Mouse (Mus musculus) liver, embryonic 14.5 days (tissue): ENCODE measurements around the gene C1qtnf6. TPM values are rescaled to one million over a fixed set of nuclear protein-coding genes. Genes with fewer than 3 reads are reported as not detected.

Experiments
- ATAC-seq: fragments of 200-750 bp; cut with Nextera tagmentation; 2 replicates; pipeline ENCODE4 v1.8.0; 2017; ENCODE audit warnings: moderate number of reproducible peaks, mild to moderate bottlenecking, moderate library complexity; ENCODE audit not compliant: insufficient read depth
- DNase-seq, 3 experiments: peaks; one replicate each; pipeline ENCODE4 v3.0.0-alpha.2; 2012 to 2013; ENCODE audit warnings: low read depth in 3 of 3, low spot score in 3 of 3
- H3K27ac ChIP-seq: fragments of 300-500 bp; sonication (generic); 2 replicates; pipeline ENCODE4 v1.5.1; 2014; ENCODE audit warnings: moderate library complexity, mild to moderate bottlenecking, control low read depth, inconsistent platforms
- H3K27me3 ChIP-seq: fragments of 300-500 bp; sonication (generic); 2 replicates; pipeline ENCODE4 v1.6.1; 2014; ENCODE audit warnings: mild to moderate bottlenecking, low read length, moderate library complexity; ENCODE audit not compliant: control insufficient read depth, insufficient read depth
- H3K36me3 ChIP-seq: fragments of 300-500 bp; sonication (generic); replicated peaks from 2 replicates; pipeline ENCODE4 v1.6.1; 2014; ENCODE audit warnings: low read depth; ENCODE audit not compliant: control insufficient read depth, insufficient read depth
- H3K4me1 ChIP-seq, 2 experiments: fragments of 200-500 bp in 1 of 2; fragments of 300-500 bp in 1 of 2; sonication (generic) in 1 of 2; replicated peaks; 2 replicates each; pipeline ENCODE4 v1.6.1; 2012 to 2014; ENCODE audit warnings: antibody characterized with exemption in 1 of 2, inconsistent platforms in 1 of 2, low read length in 1 of 2; ENCODE audit not compliant: control insufficient read depth in 2 of 2, insufficient read depth in 2 of 2
- H3K4me2 ChIP-seq: fragments of 300-500 bp; sonication (generic); 2 replicates; pipeline ENCODE4 v1.6.1; 2014; ENCODE audit warnings: low read depth, mild to moderate bottlenecking, control low read depth, moderate library complexity
- H3K4me3 ChIP-seq, 2 experiments: fragments of 200-500 bp in 1 of 2; fragments of 300-500 bp in 1 of 2; sonication (generic) in 1 of 2; 2 replicates each; pipeline ENCODE4 v1.5.1; 2012 to 2014; ENCODE audit warnings: low read depth in 2 of 2, low read length in 2 of 2, mild to moderate bottlenecking in 2 of 2, control low read depth in 1 of 2, inconsistent platforms in 1 of 2, moderate library complexity in 1 of 2; ENCODE audit not compliant: insufficient read depth in 1 of 2
- H3K9ac ChIP-seq: fragments of 300-500 bp; sonication (generic); replicated peaks from 2 replicates; pipeline ENCODE4 v1.6.1; 2014; ENCODE audit warnings: mild to moderate bottlenecking, control low read depth, moderate library complexity
- H3K9me3 ChIP-seq: fragments of 300-500 bp; sonication (generic); 2 replicates; pipeline ENCODE4 v1.6.1; 2016; ENCODE audit warnings: low read length, mixed read lengths; ENCODE audit not compliant: control insufficient read depth
- CTCF ChIP-seq: IDR thresholded peaks from 2 replicates; pipeline ENCODE4 v1.5.1; 2016; ENCODE audit warnings: antibody characterized with exemption, low read depth, control low read depth
- EP300 ChIP-seq: IDR thresholded peaks from 2 replicates; pipeline ENCODE4 v1.6.1; 2016; ENCODE audit warnings: antibody characterized with exemption, low read depth
- WGBS: fragments of 180-500 bp; shearing (Covaris S2); extraction: QIAGEN DNeasy Blood & Tissue Kit; methylation state at CpG from one replicate; pipeline ENCODE4 v1.1.7; 2014; ENCODE audit not compliant: insufficient replicate concordance; 5-methylcytosine and 5-hydroxymethylcytosine counted together
- polyA plus RNA-seq, 2 experiments: library from polyadenylated mRNA; depleted of rRNA in 1 of 2; stranded (reverse) in 1 of 2; unstranded in 1 of 2; fragments of >200 nt; fragmentation: Nextera tagmentation in 1 of 2; extraction: Ambion mirVana in 1 of 2; gene quantifications; 2 replicates each; pipeline versions ENCODE4 v1.2.1 to v1.2.3; 2012 to 2014

The C1qtnf6 gene
- polyA plus RNA-seq, 2 experiments, result 4.6 to 5.0 TPM

DNA sequence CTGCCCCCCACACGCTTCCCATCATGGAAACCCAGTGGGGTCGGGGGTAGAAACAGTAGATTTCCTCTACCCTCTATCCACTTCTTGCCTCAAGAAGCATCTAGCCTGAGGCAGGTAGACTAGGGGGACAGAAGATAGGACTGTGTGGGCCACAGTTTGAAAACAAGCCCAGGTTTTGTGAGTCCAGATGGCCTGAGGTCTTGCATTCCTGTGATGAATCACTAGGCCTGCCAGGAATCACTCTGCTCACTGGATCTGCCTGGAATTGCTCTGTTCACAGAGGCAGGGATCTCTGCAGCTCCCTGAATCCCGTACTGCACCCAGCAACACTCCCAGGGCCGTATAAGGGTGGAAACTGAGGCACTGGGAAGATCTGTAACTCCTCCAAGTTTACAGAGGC, 47.9 kb downstream of the C1qtnf6 start:
- H3K4me3 ChIP-seq, result no peak overlapping the region
- no peaks in the 10 kb centered on the region for H3K9me3 ChIP-seq
- H3K27ac ChIP-seq, result no peak overlapping the region
- DNase-seq, result no peak
- 0 out of 4 replicates have a peak, but pooled peaks cover 0 to 2% of the 10 kb centered on the region in 2 experiments for H3K4me1 ChIP-seq
- TF ChIP-seq EP300 (no peak), CTCF (no peak)
- no peak overlapping the region for H3K9ac ChIP-seq
- no peak for ATAC-seq
- no peak overlapping the region for H3K4me2 ChIP-seq
- 47% methylated on average over 4 of the region's 4 CpGs for WGBS
- no peaks in the 10 kb centered on the region for H3K27me3 ChIP-seq
- H3K36me3 ChIP-seq, result no peaks in the 10 kb centered on the region

DNA sequence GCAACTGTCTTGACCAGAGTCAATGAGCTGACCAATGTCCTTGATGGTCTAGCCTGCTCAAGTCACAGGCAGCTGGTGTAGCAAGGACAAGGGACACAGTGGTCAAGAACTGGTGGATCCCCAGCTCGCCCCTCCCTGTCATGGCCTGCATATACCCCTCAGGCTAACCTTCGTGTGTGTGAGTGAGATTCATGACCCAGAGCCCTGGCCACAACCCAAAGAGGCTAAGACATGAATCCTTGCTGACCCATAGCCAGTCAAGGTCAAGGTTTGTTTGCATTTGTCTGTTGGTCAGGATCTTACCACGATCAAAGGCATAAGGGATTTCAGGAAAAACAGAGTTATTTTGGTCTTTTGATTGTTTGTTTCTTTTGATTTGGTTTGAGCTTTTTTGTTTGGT, 48.7 kb downstream of the C1qtnf6 start:
- Histone ChIP-seq H3K9ac (no peak overlapping the region), H3K9me3 (no peaks in the 10 kb centered on the region), H3K4me2 (no peak overlapping the region), H3K27me3 (no peaks in the 10 kb centered on the region), H3K36me3 (no peaks in the 10 kb centered on the region), H3K4me3 (no peak overlapping the region), H3K4me1 (0 out of 4 replicates have a peak, but pooled peaks cover 0 to 2% of the 10 kb centered on the region in 2 experiments), H3K27ac (no peak overlapping the region)
- WGBS, result 41% methylated on average over 3 of the region's 3 CpGs
- no peak for ATAC-seq
- DNase-seq, result no peak
- TF ChIP-seq EP300 (no peak), CTCF (no peak)

DNA sequence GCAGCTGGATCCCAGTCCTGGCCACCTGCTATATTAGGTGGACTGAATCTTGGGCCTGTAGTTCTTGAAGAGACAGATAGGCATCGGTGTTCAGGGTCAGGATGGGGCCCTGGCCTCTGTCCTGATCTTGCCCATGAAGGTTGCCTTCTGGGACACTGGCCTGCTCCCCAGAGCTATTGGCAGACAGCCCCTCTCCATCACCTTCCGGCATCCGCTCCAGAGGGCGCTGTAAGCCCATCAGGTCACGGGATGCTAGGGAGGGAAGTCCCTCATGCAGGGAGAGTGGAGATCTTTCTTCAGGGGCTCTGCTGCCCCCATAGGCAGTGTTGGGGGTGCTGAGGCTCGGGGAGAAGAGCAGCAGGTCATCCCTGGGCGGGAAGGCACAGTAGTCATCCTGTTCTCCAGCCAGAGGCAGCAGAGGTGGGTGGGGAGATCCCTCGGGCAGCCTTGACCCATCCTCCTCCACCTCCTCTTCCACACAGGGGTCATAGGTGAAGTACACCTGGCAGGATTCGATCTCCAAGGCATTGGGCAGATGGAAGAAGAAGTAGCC, 49.7 kb downstream of the C1qtnf6 start:
- no peak overlapping the region for H3K27ac ChIP-seq
- ATAC-seq (no peak), DNase-seq (no peak)
- H3K4me3 ChIP-seq, result no peak overlapping the region
- no peak overlapping the region for H3K9ac ChIP-seq
- H3K27me3 ChIP-seq, result no peaks in the 10 kb centered on the region
- H3K36me3 ChIP-seq, result no peaks in the 10 kb centered on the region
- 0 out of 4 replicates have a peak, but pooled peaks cover 0 to 2% of the 10 kb centered on the region in 2 experiments for H3K4me1 ChIP-seq
- no peaks in the 10 kb centered on the region for H3K9me3 ChIP-seq
- H3K4me2 ChIP-seq, result no peak overlapping the region
- 41% methylated on average over 9 of the region's 9 CpGs for WGBS
- no peak for TF ChIP-seq EP300
- peak; percentile 48 for TF ChIP-seq CTCF

DNA sequence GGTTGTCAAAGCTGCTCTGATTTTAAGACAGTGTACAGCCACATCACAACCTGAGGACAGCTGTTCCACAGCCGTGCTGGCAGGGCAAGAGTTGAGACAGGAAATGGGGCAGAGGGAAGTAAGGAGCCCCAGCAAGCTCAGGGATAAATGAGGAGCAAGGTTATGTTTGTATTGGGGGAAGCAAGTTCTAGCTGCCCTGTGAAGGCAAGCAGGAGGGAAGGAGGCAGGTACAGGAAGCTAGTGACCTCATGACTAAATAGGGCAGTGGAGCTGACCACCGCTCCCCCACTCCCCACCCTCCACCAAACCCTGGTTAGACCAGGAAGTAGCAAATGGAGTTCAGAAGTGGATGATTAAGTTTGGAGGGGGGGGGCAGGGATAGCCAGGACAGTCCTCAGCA, 50.2 kb downstream of the C1qtnf6 start:
- 25% methylated on average over 2 of the region's 2 CpGs for WGBS
- no peak for DNase-seq
- H3K9me3 ChIP-seq, result no peaks in the 10 kb centered on the region
- H3K4me1 ChIP-seq, result 0 out of 4 replicates have a peak, but pooled peaks cover 0 to 2% of the 10 kb centered on the region in 2 experiments
- no peak for ATAC-seq
- TF ChIP-seq CTCF (no peak), EP300 (no peak)
- H3K4me2 ChIP-seq, result no peak overlapping the region
- H3K9ac ChIP-seq, result no peak overlapping the region
- H3K4me3 ChIP-seq, result no peak overlapping the region
- H3K27me3 ChIP-seq, result no peaks in the 10 kb centered on the region
- no peaks in the 10 kb centered on the region for H3K36me3 ChIP-seq
- H3K27ac ChIP-seq, result no peak overlapping the region

DNA sequence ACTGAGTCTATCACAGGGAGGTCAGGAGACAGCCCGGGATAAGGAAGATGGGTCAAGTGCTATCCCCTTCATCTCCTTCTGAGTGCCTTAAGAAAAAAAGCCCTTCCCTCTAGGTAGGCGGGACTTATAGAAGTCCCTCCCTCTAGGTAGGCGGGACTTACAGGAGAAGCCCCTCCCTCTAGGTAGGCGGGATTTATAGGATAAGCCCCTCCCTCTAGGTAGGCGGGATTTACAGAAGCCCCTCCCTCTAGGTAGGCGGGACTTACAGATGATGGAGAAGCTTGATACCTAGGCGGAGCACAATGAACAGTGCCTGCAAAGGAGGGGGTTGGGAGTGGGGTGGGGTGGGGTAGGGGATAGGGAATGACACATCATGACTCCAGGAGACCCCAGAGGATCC, 51.1 kb downstream of the C1qtnf6 start:
- Histone ChIP-seq H3K9me3 (no peaks in the 10 kb centered on the region), H3K4me1 (0 out of 4 replicates have a peak, but pooled peaks cover 0 to 2% of the 10 kb centered on the region in 2 experiments), H3K9ac (no peak overlapping the region), H3K4me3 (no peak overlapping the region), H3K27ac (no peak overlapping the region), H3K36me3 (no peaks in the 10 kb centered on the region), H3K27me3 (no peaks in the 10 kb centered on the region), H3K4me2 (no peak overlapping the region)
- DNase-seq (no peak), ATAC-seq (no peak)
- no peak for TF ChIP-seq CTCF
- TF ChIP-seq EP300, result no peak
- 54% methylated on average over 7 of the region's 7 CpGs for WGBS
